ENCODE assay signal across 8 mouse cellular contexts in genomic region chr2:164874239-164874769, GRCm38 (mm10). TPM values are rescaled to one million over a fixed set of nuclear protein-coding genes. Genes with fewer than 3 reads are reported as not detected.
DNase-seq lines count a peak whose midpoint lies in the region; ATAC-seq and TF ChIP-seq lines count a peak whose summit lies in the region.

No protein-coding gene starts in this region.

- peaks cover 3% of the 10 kb centered on the region; the same call in 1 of the 2 replicates for H3K36me3 ChIP-seq in heart, adult 2 months (ENCODE audit: control insufficient read depth, insufficient read depth, low read length)

- intact Hi-C loops in heart, adult 2 months (cut with DNase I) = no loop called here

- H3K4me3 ChIP-seq in heart, adult 2 months = peak overlapping the region; percentile 37

- TF ChIP-seq POLR2A in heart, adult 2 months (IDR thresholded peaks at IDR 0.05; ENCODE audit: insufficient read depth, low read depth, low read length) = peak; percentile 81

- ATAC-seq in frontal cortex, adult (ENCODE audit: low TSS enrichment) = no peak

- no peak for TF ChIP-seq CTCF in heart, adult 2 months (IDR thresholded peaks at IDR 0.05)

- peaks cover 15% of the 10 kb centered on the region for H3K4me1 ChIP-seq in heart, adult 2 months (ENCODE audit: control insufficient read depth, insufficient read depth, low read length)

- no peaks in the 10 kb centered on the region for H3K27me3 ChIP-seq in heart, adult 2 months (ENCODE audit: control insufficient read depth, insufficient read depth, low read length)

- no peaks in the 10 kb centered on the region for H3K79me2 ChIP-seq in heart, adult 2 months (replicated peaks; ENCODE audit: control insufficient read depth, insufficient read depth, low read length)

- peak; percentile 77; the same call in 1 of the 2 replicates for TF ChIP-seq EP300 in heart, adult 2 months (IDR thresholded peaks at IDR 0.05; ENCODE audit: insufficient read depth, low read depth, low read length)

- DNase-seq in gastrocnemius, adult 18-20 months (ENCODE audit: low spot score) = peak; percentile 65
- DNase-seq in gastrocnemius, postnatal 10 days = no peak
- DNase-seq in heart, adult 2 months = peak; percentile 66 to 79
- peak; percentile 72 for DNase-seq in kidney, adult 11 months
- DNase-seq in lung, postnatal 4 days = peak; percentile 65 to 82
- DNase-seq in adrenal gland, postnatal 4 days (ENCODE audit: low spot score in 2 of 2) = no peak
- no peak for DNase-seq in frontal cortex, postnatal 25 days (ENCODE audit: low spot score in 2 of 2)

- H3K27ac ChIP-seq in heart, adult 2 months = peak overlapping the region; percentile 96

- peak overlapping the region; percentile 53 for H3K9ac ChIP-seq in heart, adult 2 months (ENCODE audit: low read depth, low read length)

- 16% methylated on average over 1 of the region's 1 CpGs for WGBS in heart, adult 2 months

RNA-seq across cellular contexts. Expression of gene Pcif1, which starts 4.8 kb away (rescaled TPM):
- total RNA-seq in gastrocnemius, adult 18-20 months (2021) = 10 to 100 TPM; 26.3 to 28.6 TPM
- 10 to 100 TPM; 31.2 to 34.3 TPM for total RNA-seq in gastrocnemius, postnatal 10 days (2021)
- 10 to 100 TPM; 25.7 to 31.8 TPM for total RNA-seq in heart, adult 2 months (2021)
- polyA plus RNA-seq in heart, adult 2 months (2012; rRNA removed) = 18.4 and 20.8 TPM in 2 replicates
- 10 to 100 TPM; 78.8 to 80.7 TPM for total RNA-seq in adrenal gland, postnatal 4 days (2021)

RNA-seq across cellular contexts. Expression of gene Pltp, which starts 16.8 kb away (rescaled TPM):
- 10 to 100 TPM; 12.5 to 21.8 TPM for total RNA-seq in gastrocnemius, adult 18-20 months (2021)
- total RNA-seq in gastrocnemius, postnatal 10 days (2021) = 10 to 100 TPM; 15.2 to 18.5 TPM
- 10 to 100 TPM; 33.8 to 36.1 TPM for total RNA-seq in heart, adult 2 months (2021)
- polyA plus RNA-seq in heart, adult 2 months (2012; rRNA removed) = 57.4 and 71.2 TPM in 2 replicates
- 10 to 100 TPM; 25.7 to 28.9 TPM for total RNA-seq in adrenal gland, postnatal 4 days (2021)

RNA-seq across cellular contexts. Expression of gene Zfp335, which starts 37.3 kb away (rescaled TPM):
- total RNA-seq in gastrocnemius, adult 18-20 months (2021) = 1 to 10 TPM; 7.4 to 8.4 TPM
- total RNA-seq in gastrocnemius, postnatal 10 days (2021) = 10 to 100 TPM in 1 of 2 experiments, 1 to 10 TPM in 1; 8.5 to 11.0 TPM
- total RNA-seq in heart, adult 2 months (2021) = 1 to 10 TPM; 8.0 to 8.2 TPM
- 14.0 and 14.3 TPM in 2 replicates for polyA plus RNA-seq in heart, adult 2 months (2012; rRNA removed)
- total RNA-seq in adrenal gland, postnatal 4 days (2021) = 10 to 100 TPM; 20.7 to 21.7 TPM

RNA-seq across cellular contexts. Expression of gene Neurl2, which starts 41.0 kb away (rescaled TPM):
- 10 to 100 TPM; 37.2 to 41.0 TPM for total RNA-seq in gastrocnemius, adult 18-20 months (2021)
- 10 to 100 TPM; 39.2 to 45.2 TPM for total RNA-seq in gastrocnemius, postnatal 10 days (2021)
- total RNA-seq in heart, adult 2 months (2021) = 10 to 100 TPM; 47.2 to 49.2 TPM
- 54.2 and 54.8 TPM in 2 replicates for polyA plus RNA-seq in heart, adult 2 months (2012; rRNA removed)
- 1 to 10 TPM; 5.4 to 7.4 TPM for total RNA-seq in adrenal gland, postnatal 4 days (2021)

RNA-seq across cellular contexts. Expression of gene Ctsa, which starts 41.6 kb away (rescaled TPM):
- total RNA-seq in gastrocnemius, adult 18-20 months (2021) = 10 to 100 TPM; 51.3 to 55.9 TPM
- 10 to 100 TPM; 53.3 to 75.2 TPM for total RNA-seq in gastrocnemius, postnatal 10 days (2021)
- total RNA-seq in heart, adult 2 months (2021) = 10 to 100 TPM; 94.3 to 99.8 TPM
- polyA plus RNA-seq in heart, adult 2 months (2012; rRNA removed) = 200 and 232 TPM in 2 replicates
- 100 to 1,000 TPM; 140 to 158 TPM for total RNA-seq in adrenal gland, postnatal 4 days (2021)

Comparison
In these comparisons a context has a peak if more than half of its experiments do, and no peak if none do; other contexts are left out.
1. DNase-seq: peak in gastrocnemius, adult 18-20 months (single experiment), heart, adult 2 months (2 of 2), kidney, adult 11 months (single experiment) and lung, postnatal 4 days (2 of 2); none in gastrocnemius, postnatal 10 days (single experiment), adrenal gland, postnatal 4 days (0 of 2) and frontal cortex, postnatal 25 days (0 of 2).